Mouse (Mus musculus): Measurements from ENCODE around the gene Fam57b.

DNA sequence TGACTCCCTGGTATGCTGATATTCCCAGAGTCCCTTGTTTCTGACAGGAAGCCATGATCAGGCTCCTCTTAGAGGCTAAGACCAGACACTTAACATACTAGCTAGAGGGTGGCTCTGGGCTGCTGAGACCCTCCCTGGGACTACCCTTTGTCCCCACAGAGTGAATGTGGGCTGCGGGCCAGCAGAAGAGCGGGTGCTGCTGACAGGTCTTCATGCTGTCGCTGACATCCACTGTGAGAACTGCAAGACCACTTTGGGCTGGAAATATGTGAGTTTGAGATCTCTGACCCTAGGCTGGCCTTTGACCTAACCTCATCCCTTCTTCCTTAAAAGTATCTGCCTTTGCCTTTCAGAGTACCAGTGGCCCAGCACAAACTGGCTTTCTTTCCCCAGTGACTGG lies 19.3 kb upstream of the Fam57b start:
- TF ChIP-seq MYOG (IDR thresholded peaks at IDR 0.05; ENCODE audit: control insufficient read depth, extremely low read depth, insufficient read length) (no peak), CTCF (IDR thresholded peaks at IDR 0.05; ENCODE audit: control insufficient read depth, insufficient read depth, insufficient read length) (no peak), USF1 (IDR thresholded peaks at IDR 0.05; ENCODE audit: low read depth) (no peak), FOSL1 (IDR thresholded peaks at IDR 0.05; ENCODE audit: insufficient read depth, low read length, poor library complexity, severe bottlenecking) (no peak), CEBPB (IDR thresholded peaks at IDR 0.05; ENCODE audit: low read depth) (no peak), MAX (IDR thresholded peaks at IDR 0.05) (no peak)
